Mouse (Mus musculus) kidney, adult 2 months (tissue): Measurements from ENCODE around the gene Insr.

Experiments used
- CTCF ChIP-seq: fragments of 200-500 bp; conservative IDR thresholded peaks from 2 replicates; pipeline ENCODE4 v1.5.1; 2011; ENCODE audit warnings: low read depth, mild to moderate bottlenecking, control low read depth, low read length, moderate library complexity, mixed read lengths; ENCODE audit not compliant: insufficient read depth, insufficient read length
- POLR2A ChIP-seq: fragments of 200-500 bp; IDR thresholded peaks from one replicate; pipeline ENCODE4 v1.6.1; 2011; ENCODE audit warnings: low read depth, low read length, control low read depth

GRCm38 (mm10) chr8:3204758-3205443 is 74.5 kb downstream of the Insr start:
- TF ChIP-seq CTCF = no peak
- TF ChIP-seq POLR2A = no peak
